Mouse (Mus musculus) neural tube, embryonic 11.5 days (tissue): ENCODE data around the gene Plxna1. TPM values are rescaled to one million over a fixed set of nuclear protein-coding genes. Genes with fewer than 3 reads are reported as not detected.

Experiments
- ATAC-seq: fragments of 200-750 bp; cut with Nextera tagmentation; 2 replicates; pipeline ENCODE4 v1.8.0; 2017; ENCODE audit warnings: moderate number of reproducible peaks, mild to moderate bottlenecking, moderate TSS enrichment, moderate library complexity; ENCODE audit not compliant: insufficient read depth, low FRiP score, low TSS enrichment
- DNase-seq: peaks from one replicate; pipeline ENCODE4 v3.0.0-alpha.2; 2015; ENCODE audit warnings: low spot score
- H3K27ac ChIP-seq: fragments of 300-500 bp; sonication (generic); 2 replicates; pipeline ENCODE4 v1.5.1; 2014; ENCODE audit warnings: low read depth, mild to moderate bottlenecking, low read length
- H3K27me3 ChIP-seq: fragments of 300-500 bp; sonication (generic); 2 replicates; pipeline ENCODE4 v1.6.1; 2014; ENCODE audit warnings: mild to moderate bottlenecking, low read length, mixed read lengths; ENCODE audit not compliant: control insufficient read depth, insufficient read depth
- H3K36me3 ChIP-seq: fragments of 300-500 bp; sonication (generic); 2 replicates; pipeline ENCODE4 v1.6.1; 2014; ENCODE audit warnings: mild to moderate bottlenecking, low read length, moderate library complexity, mixed read lengths; ENCODE audit not compliant: control insufficient read depth, insufficient read depth
- H3K4me1 ChIP-seq: fragments of 300-500 bp; sonication (generic); 2 replicates; pipeline ENCODE4 v1.6.1; 2014; ENCODE audit warnings: low read length, mixed read lengths; ENCODE audit not compliant: control insufficient read depth, insufficient read depth
- H3K4me2 ChIP-seq: fragments of 300-500 bp; sonication (generic); 2 replicates; pipeline ENCODE4 v1.6.1; 2014; ENCODE audit warnings: low read depth, mild to moderate bottlenecking, moderate library complexity
- H3K4me3 ChIP-seq: fragments of 300-500 bp; sonication (generic); 2 replicates; pipeline ENCODE4 v1.5.1; 2014; ENCODE audit warnings: low read depth, low read length
- H3K9ac ChIP-seq: fragments of 300-500 bp; sonication (generic); 2 replicates; pipeline ENCODE4 v1.6.1; 2014; ENCODE audit warnings: mild to moderate bottlenecking, low read length
- H3K9me3 ChIP-seq: fragments of 300-500 bp; sonication (generic); 2 replicates; pipeline ENCODE4 v1.6.1; 2016; ENCODE audit warnings: low read length; ENCODE audit not compliant: control insufficient read depth
- WGBS: fragments of 180-500 bp; shearing (Covaris S2); extraction: QIAGEN DNeasy Blood & Tissue Kit; methylation state at CpG from one replicate; pipeline ENCODE4 v1.1.7; 2014; 5-methylcytosine and 5-hydroxymethylcytosine counted together
- polyA plus RNA-seq: library from polyadenylated mRNA; unstranded; fragments of >200 nt; fragmentation: Nextera tagmentation; extraction: Ambion mirVana; gene quantifications from 2 replicates; pipeline ENCODE4 v1.2.1, GENCODE M21; 2014

The Plxna1 gene
- polyA plus RNA-seq, 1 experiment from 2014 or later = 38.3 TPM

- Histone ChIP-seq H3K9me3 (no peaks in the 10 kb centered on the region), H3K27me3 (no peaks in the 10 kb centered on the region), H3K4me1 (peaks cover 46% of the 10 kb centered on the region), H3K4me3 (no peak overlapping the region), H3K4me2 (no peak overlapping the region), H3K36me3 (peaks cover 14% of the 10 kb centered on the region), H3K27ac (no peak overlapping the region), H3K9ac (no peak overlapping the region)
- WGBS = 49% methylated on average over 7 of the region's 7 CpGs
- ATAC-seq (no peak), DNase-seq (no peak)
These were observed 6.8 kb downstream of the Plxna1 start for GRCm38 (mm10) chr6:89355661-89356060.

- DNase-seq (no peak), ATAC-seq (no peak)
- H3K27ac ChIP-seq = no peak overlapping the region
- no peak overlapping the region for H3K9ac ChIP-seq
- H3K27me3 ChIP-seq = no peaks in the 10 kb centered on the region
- peaks cover 39% of the 10 kb centered on the region for H3K4me1 ChIP-seq
- H3K4me3 ChIP-seq = no peak overlapping the region
- no peaks in the 10 kb centered on the region for H3K9me3 ChIP-seq
- H3K36me3 ChIP-seq = peaks cover 18% of the 10 kb centered on the region
- 86% methylated on average over 12 of the region's 12 CpGs for WGBS
- H3K4me2 ChIP-seq = no peak overlapping the region
These were observed 7.7 kb downstream of the Plxna1 start for GRCm38 (mm10) chr6:89354726-89355125.

- ATAC-seq = no peak
- DNase-seq = no peak
- Histone ChIP-seq H3K9ac (no peak overlapping the region), H3K27ac (no peak overlapping the region), H3K4me1 (peaks cover 33% of the 10 kb centered on the region), H3K4me2 (no peak overlapping the region), H3K27me3 (no peaks in the 10 kb centered on the region), H3K36me3 (peaks cover 19% of the 10 kb centered on the region), H3K4me3 (no peak overlapping the region), H3K9me3 (no peaks in the 10 kb centered on the region)
- WGBS = 89% methylated on average over 5 of the region's 5 CpGs
These were observed 8.3 kb downstream of the Plxna1 start for GRCm38 (mm10) chr6:89354076-89354475.

GRCm38 (mm10) chr6:89353101-89353500, 9.3 kb downstream of the Plxna1 start:
- no peak for ATAC-seq
- Histone ChIP-seq H3K27me3 (no peaks in the 10 kb centered on the region), H3K4me3 (no peak overlapping the region), H3K9me3 (no peaks in the 10 kb centered on the region), H3K9ac (no peak overlapping the region), H3K36me3 (peaks cover 22% of the 10 kb centered on the region), H3K4me2 (no peak overlapping the region), H3K27ac (no peak overlapping the region), H3K4me1 (peaks cover 31% of the 10 kb centered on the region)
- no peak for DNase-seq
- WGBS = 85% methylated on average over 8 of the region's 8 CpGs

GRCm38 (mm10) chr6:89351441-89352137, 10.8 kb downstream of the Plxna1 start:
- 17% methylated on average over 5 of the region's 5 CpGs for WGBS
- peak overlapping the region; percentile 63 for H3K27ac ChIP-seq
- peaks cover 20% of the 10 kb centered on the region for H3K36me3 ChIP-seq
- peak overlapping the region; percentile 23; the same call in 1 of the 2 replicates for H3K9ac ChIP-seq
- H3K4me1 ChIP-seq = peaks cover 31% of the 10 kb centered on the region
- no peaks in the 10 kb centered on the region for H3K9me3 ChIP-seq
- DNase-seq (peak; percentile 63), ATAC-seq (peak; percentile 58)
- no peak overlapping the region for H3K4me3 ChIP-seq
- no peak overlapping the region for H3K4me2 ChIP-seq
- H3K27me3 ChIP-seq = no peaks in the 10 kb centered on the region

- no peaks in the 10 kb centered on the region for H3K9me3 ChIP-seq
- no peak overlapping the region for H3K27ac ChIP-seq
- H3K27me3 ChIP-seq = no peaks in the 10 kb centered on the region
- ATAC-seq (no peak), DNase-seq (no peak)
- no peak overlapping the region for H3K4me2 ChIP-seq
- no peak overlapping the region for H3K4me3 ChIP-seq
- peaks cover 31% of the 10 kb centered on the region for H3K4me1 ChIP-seq
- WGBS = 83% methylated on average over 2 of the region's 2 CpGs
- no peak overlapping the region for H3K9ac ChIP-seq
- peaks cover 20% of the 10 kb centered on the region for H3K36me3 ChIP-seq
These were observed 11.9 kb downstream of the Plxna1 start for GRCm38 (mm10) chr6:89350520-89350919.

- H3K9ac ChIP-seq = no peak overlapping the region
- whole genome bisulfite sequencing = 56% methylated on average over 1 of the region's 1 CpGs
- H3K36me3 ChIP-seq = peaks cover 20% of the 10 kb centered on the region
- peaks cover 33% of the 10 kb centered on the region for H3K4me1 ChIP-seq
- no peaks in the 10 kb centered on the region for H3K27me3 ChIP-seq
- no peak overlapping the region for H3K4me3 ChIP-seq
- ATAC-seq (no peak), DNase-seq (no peak)
- no peaks in the 10 kb centered on the region for H3K9me3 ChIP-seq
- no peak overlapping the region for H3K4me2 ChIP-seq
- H3K27ac ChIP-seq = no peak overlapping the region
These were observed 12.3 kb downstream of the Plxna1 start for GRCm38 (mm10) chr6:89350037-89350515.

GRCm38 (mm10) chr6:89348363-89348762, 14.1 kb downstream of the Plxna1 start:
- H3K27ac ChIP-seq = no peak overlapping the region
- WGBS = 77% methylated on average over 9 of the region's 9 CpGs
- ATAC-seq = no peak
- no peak overlapping the region for H3K4me2 ChIP-seq
- no peaks in the 10 kb centered on the region for H3K27me3 ChIP-seq
- H3K4me3 ChIP-seq = no peak overlapping the region
- no peak for DNase-seq
- peaks cover 7% of the 10 kb centered on the region for H3K36me3 ChIP-seq
- peaks cover 33% of the 10 kb centered on the region for H3K4me1 ChIP-seq
- no peak overlapping the region for H3K9ac ChIP-seq
- H3K9me3 ChIP-seq = no peaks in the 10 kb centered on the region

- no peak for ATAC-seq
- Histone ChIP-seq H3K27me3 (no peaks in the 10 kb centered on the region), H3K4me1 (peaks cover 29% of the 10 kb centered on the region), H3K4me3 (no peak overlapping the region), H3K4me2 (no peak overlapping the region), H3K9me3 (no peaks in the 10 kb centered on the region), H3K9ac (no peak overlapping the region), H3K27ac (no peak overlapping the region), H3K36me3 (peaks cover 7% of the 10 kb centered on the region)
- DNase-seq = no peak
- 81% methylated on average over 1 of the region's 1 CpGs for WGBS
These were observed 14.6 kb downstream of the Plxna1 start for GRCm38 (mm10) chr6:89347792-89348191.
